Mouse (Mus musculus) kidney, embryonic 16.5 days (tissue): ENCODE data around the gene Sec24c. TPM values are rescaled to one million over a fixed set of nuclear protein-coding genes. Genes with fewer than 3 reads are reported as not detected.
A peak's percentile ranks its signal among the peaks of the same experiment; 100 is the strongest.
"Not testable (repeated sequence)": the region's sequence is repeated elsewhere in the genome, so short reads cannot be mapped to it uniquely, and the experiment has no call there.

Experiments used
- ATAC-seq: fragments of 200-750 bp; cut with Nextera tagmentation; 2 replicates; pipeline ENCODE4 v1.8.0; 2017; ENCODE audit warnings: moderate TSS enrichment; ENCODE audit not compliant: low FRiP score, low TSS enrichment
- H3K27ac ChIP-seq: fragments of 300-500 bp; sonication (generic); 2 replicates; pipeline ENCODE4 v1.5.1; 2014; ENCODE audit warnings: low read length
- H3K27me3 ChIP-seq: fragments of 300-500 bp; sonication (generic); 2 replicates; pipeline ENCODE4 v1.6.1; 2014; ENCODE audit warnings: low read length, control low read depth, mixed read lengths; ENCODE audit not compliant: insufficient read depth
- H3K36me3 ChIP-seq: fragments of 300-500 bp; sonication (generic); 2 replicates; pipeline ENCODE4 v1.6.1; 2014; ENCODE audit warnings: low read length, control low read depth, mixed read lengths; ENCODE audit not compliant: insufficient read depth
- H3K4me1 ChIP-seq: fragments of 300-500 bp; sonication (generic); 2 replicates; pipeline ENCODE4 v1.6.1; 2014; ENCODE audit warnings: low read length, control low read depth, mixed read lengths; ENCODE audit not compliant: insufficient read depth
- H3K4me2 ChIP-seq: fragments of 300-500 bp; sonication (generic); replicated peaks from 2 replicates; pipeline ENCODE4 v1.6.1; 2014; ENCODE audit warnings: low read depth, low read length
- H3K4me3 ChIP-seq: fragments of 300-500 bp; sonication (generic); 2 replicates; pipeline ENCODE4 v1.5.1; 2014; ENCODE audit warnings: mild to moderate bottlenecking, low read length
- H3K9ac ChIP-seq: fragments of 300-500 bp; sonication (generic); replicated peaks from 2 replicates; pipeline ENCODE4 v1.6.1; 2014; ENCODE audit warnings: low read length
- H3K9me3 ChIP-seq: fragments of 300-500 bp; sonication (generic); 2 replicates; pipeline ENCODE4 v1.6.1; 2016; ENCODE audit warnings: low read length, control low read depth
- whole genome bisulfite sequencing: fragments of 180-500 bp; shearing (Covaris S2); extraction: QIAGEN DNeasy Blood & Tissue Kit; methylation state at CpG from one replicate; pipeline ENCODE4 v1.1.7; 2014; 5-methylcytosine and 5-hydroxymethylcytosine counted together
- polyA plus RNA-seq: library from polyadenylated mRNA; unstranded; fragments of >200 nt; fragmentation: Nextera tagmentation; extraction: Ambion mirVana; gene quantifications from 2 replicates; pipeline ENCODE4 v1.2.1, GENCODE M21; 2015

Sec24c gene
- polyA plus RNA-seq, 1 experiment from 2014 or later = 113 TPM

GRCm38 (mm10) chr14:20702741-20703381 lies 28.8 kb downstream of the Sec24c start, which contains the start of gene Chchd1:
Chchd1 (plus strand) TSS chr14:20703006.
- peak within 1 kb of the TSS; percentile 73 for H3K4me2 ChIP-seq
- H3K4me1 ChIP-seq = peaks cover 36% of the 10 kb centered on the region
- peak within 1 kb of the TSS; percentile 96 for H3K4me3 ChIP-seq
- H3K36me3 ChIP-seq = peaks cover 11% of the 10 kb centered on the region; the same call in 1 of the 2 replicates
- WGBS = under 1% methylated on average over 61 of the region's 61 CpGs
- ATAC-seq = peak; percentile 73
- peak within 1 kb of the TSS; percentile 95 for H3K9ac ChIP-seq
- no peaks in the 10 kb centered on the region for H3K9me3 ChIP-seq
- H3K27ac ChIP-seq = peak within 1 kb of the TSS; percentile 95
- H3K27me3 ChIP-seq = no peaks in the 10 kb centered on the region

GRCm38 (mm10) chr14:20703461-20703860 lies 29.4 kb downstream of the Sec24c start:
- Histone ChIP-seq H3K4me1 (peaks cover 33% of the 10 kb centered on the region), H3K9ac (peak overlapping the region; percentile 95), H3K36me3 (peaks cover 11% of the 10 kb centered on the region; the same call in 1 of the 2 replicates), H3K4me3 (peak overlapping the region; percentile 96), H3K4me2 (peak overlapping the region; percentile 73), H3K27ac (peak overlapping the region; percentile 95)
- 6% methylated on average over 7 of the region's 8 CpGs for WGBS
- not testable (repeated sequence) for H3K27me3 ChIP-seq, ATAC-seq, H3K9me3 ChIP-seq

GRCm38 (mm10) chr14:20707201-20708190 lies 33.4 kb downstream of the Sec24c start, which contains the start of gene Zswim8:
Zswim8 (plus strand) TSS chr14:20707552.
- Histone ChIP-seq H3K27me3 (no peaks in the 10 kb centered on the region), H3K4me1 (peaks cover 20% of the 10 kb centered on the region), H3K9ac (peak within 1 kb of the TSS; percentile 96), H3K36me3 (peaks cover 27% of the 10 kb centered on the region), H3K4me3 (peak within 1 kb of the TSS; percentile 100), H3K9me3 (no peaks in the 10 kb centered on the region), H3K27ac (peak within 1 kb of the TSS; percentile 65), H3K4me2 (peak within 1 kb of the TSS; percentile 72)
- peak; percentile 95 for ATAC-seq
- under 1% methylated on average over 75 of the region's 80 CpGs for WGBS

GRCm38 (mm10) chr14:20708239-20708638 lies 34.1 kb downstream of the Sec24c start:
- H3K36me3 ChIP-seq = peaks cover 35% of the 10 kb centered on the region
- H3K4me3 ChIP-seq = peak overlapping the region; percentile 100
- 4% methylated on average over 10 of the region's 10 CpGs for WGBS
- H3K9me3 ChIP-seq = no peaks in the 10 kb centered on the region
- H3K4me1 ChIP-seq = peaks cover 20% of the 10 kb centered on the region
- H3K27ac ChIP-seq = 0 out of 2 replicates have a peak overlapping the region, but pooled peaks have one; percentile 65
- H3K4me2 ChIP-seq = peak overlapping the region; percentile 72
- peak overlapping the region; percentile 96 for H3K9ac ChIP-seq
- ATAC-seq = no peak
- no peaks in the 10 kb centered on the region for H3K27me3 ChIP-seq

- ATAC-seq = no peak
- Histone ChIP-seq H3K4me3 (no peak overlapping the region), H3K4me1 (peaks cover 6% of the 10 kb centered on the region), H3K4me2 (no peak overlapping the region), H3K9me3 (no peaks in the 10 kb centered on the region), H3K27ac (no peak overlapping the region), H3K9ac (no peak overlapping the region), H3K36me3 (peaks cover 68% of the 10 kb centered on the region), H3K27me3 (no peaks in the 10 kb centered on the region)
- 82% methylated on average over 11 of the region's 11 CpGs for WGBS
Measured at GRCm38 (mm10) chr14:20713832-20714231, 39.7 kb downstream of the Sec24c start.

- ATAC-seq = no peak
- H3K4me2 ChIP-seq = no peak overlapping the region
- H3K4me3 ChIP-seq = no peak overlapping the region
- no peak overlapping the region for H3K27ac ChIP-seq
- no peaks in the 10 kb centered on the region for H3K4me1 ChIP-seq
- no peaks in the 10 kb centered on the region for H3K9me3 ChIP-seq
- 88% methylated on average over 10 of the region's 10 CpGs for WGBS
- no peaks in the 10 kb centered on the region for H3K27me3 ChIP-seq
- peaks cover 83% of the 10 kb centered on the region for H3K36me3 ChIP-seq
- H3K9ac ChIP-seq = no peak overlapping the region
Measured at GRCm38 (mm10) chr14:20718443-20718842, 44.3 kb downstream of the Sec24c start.

GRCm38 (mm10) chr14:20719767-20720166 lies 45.7 kb downstream of the Sec24c start:
- H3K4me2 ChIP-seq = no peak overlapping the region
- H3K36me3 ChIP-seq = peaks cover 81% of the 10 kb centered on the region
- no peaks in the 10 kb centered on the region for H3K27me3 ChIP-seq
- H3K9ac ChIP-seq = no peak overlapping the region
- ATAC-seq = no peak
- H3K4me1 ChIP-seq = no peaks in the 10 kb centered on the region
- H3K27ac ChIP-seq = no peak overlapping the region
- 91% methylated on average over 12 of the region's 12 CpGs for WGBS
- H3K4me3 ChIP-seq = no peak overlapping the region
- no peaks in the 10 kb centered on the region for H3K9me3 ChIP-seq

- Histone ChIP-seq H3K27me3 (no peaks in the 10 kb centered on the region), H3K9me3 (no peaks in the 10 kb centered on the region), H3K4me2 (no peak overlapping the region), H3K4me1 (no peaks in the 10 kb centered on the region), H3K9ac (no peak overlapping the region), H3K4me3 (no peak overlapping the region), H3K36me3 (peaks cover 86% of the 10 kb centered on the region), H3K27ac (no peak overlapping the region)
- ATAC-seq = 0 out of 2 replicates have a peak, but pooled peaks have one; percentile 18
- 90% methylated on average over 4 of the region's 4 CpGs for WGBS
Measured at GRCm38 (mm10) chr14:20721371-20721770, 47.3 kb downstream of the Sec24c start.

GRCm38 (mm10) chr14:20723006-20723405 lies 48.9 kb downstream of the Sec24c start:
- Histone ChIP-seq H3K4me3 (no peak overlapping the region), H3K27me3 (no peaks in the 10 kb centered on the region), H3K4me2 (no peak overlapping the region), H3K9ac (no peak overlapping the region), H3K4me1 (no peaks in the 10 kb centered on the region), H3K36me3 (peaks cover 87% of the 10 kb centered on the region), H3K9me3 (no peaks in the 10 kb centered on the region), H3K27ac (no peak overlapping the region)
- no peak for ATAC-seq
- WGBS = 93% methylated on average over 12 of the region's 12 CpGs
